Mouse (Mus musculus) cerebellum, adult 2 months (tissue): ENCODE data around the gene Card14. TPM values are rescaled to one million over a fixed set of nuclear protein-coding genes. Genes with fewer than 3 reads are reported as not detected.
A peak's percentile ranks its signal among the peaks of the same experiment; 100 is the strongest.
"Not testable (repeated sequence)": the region's sequence is repeated elsewhere in the genome, so short reads cannot be mapped to it uniquely, and the experiment has no call there.

ENCODE experiments used
- DNase-seq, 2 experiments: peaks; one replicate each; pipeline ENCODE4 v3.0.0; 2021
- H3K27ac ChIP-seq: fragments of 200-500 bp; 2 replicates; pipeline ENCODE4 v1.5.1; 2012; ENCODE audit warnings: low read length, control low read depth, inconsistent platforms; ENCODE audit not compliant: insufficient read depth
- H3K27me3 ChIP-seq: fragments of 200-500 bp; 2 replicates; pipeline ENCODE4 v1.6.1; 2012; ENCODE audit warnings: inconsistent platforms, mild to moderate bottlenecking, low read length, moderate library complexity; ENCODE audit not compliant: control insufficient read depth, insufficient read depth
- H3K4me1 ChIP-seq: fragments of 200-500 bp; 2 replicates; pipeline ENCODE4 v1.6.1; 2011; ENCODE audit warnings: low read length; ENCODE audit not compliant: control insufficient read depth, insufficient read depth
- H3K4me3 ChIP-seq: fragments of 200-500 bp; replicated peaks from 2 replicates; pipeline ENCODE3; 2011; ENCODE audit warnings: mild to moderate bottlenecking, low read depth, low read length, control low read depth; ENCODE audit not compliant: insufficient read depth
- CTCF ChIP-seq: fragments of 200-500 bp; IDR thresholded peaks from 2 replicates; pipeline ENCODE4 v1.5.1; 2011; ENCODE audit warnings: low read depth, mild to moderate bottlenecking, control low read depth, low read length, moderate library complexity, borderline replicate concordance; ENCODE audit not compliant: insufficient read depth
- POLR2A ChIP-seq: fragments of 200-500 bp; IDR thresholded peaks from 2 replicates; pipeline ENCODE4 v1.6.1; 2011; ENCODE audit warnings: low read length, control low read depth, borderline replicate concordance; ENCODE audit not compliant: insufficient read depth
- whole genome bisulfite sequencing: fragments of 180-500 bp; shearing (Covaris S2); methylation state at CpG from one replicate; pipeline ENCODE4 v1.1.7; 2018; 5-methylcytosine and 5-hydroxymethylcytosine counted together
- polyA plus RNA-seq: library from polyadenylated mRNA; depleted of rRNA; stranded (reverse); fragments of >200 nt; gene quantifications from 2 replicates; pipeline ENCODE4 v1.2.3, GENCODE M21; 2012

Gene Card14
- polyA plus RNA-seq, 1 experiment: 0.18 TPM

GRCm38 (mm10) chr11:119268557-119269195 lies 38.9 kb upstream of the Card14 start:
- Histone ChIP-seq H3K4me1 (peaks cover 12% of the 10 kb centered on the region), H3K27me3 (no peaks in the 10 kb centered on the region), H3K4me3 (peak overlapping the region; percentile 83), H3K27ac (no peak overlapping the region)
- WGBS: 64% methylated on average over 16 of the region's 16 CpGs
- TF ChIP-seq CTCF: no peak
- TF ChIP-seq POLR2A: no peak
- DNase-seq: peak; percentile 35 to 48

GRCm38 (mm10) chr11:119272492-119272891 lies 35.1 kb upstream of the Card14 start:
- not testable (repeated sequence) for H3K4me3 ChIP-seq, H3K4me1 ChIP-seq, H3K27me3 ChIP-seq, H3K27ac ChIP-seq, DNase-seq
- 0 out of 2 replicates have a peak, but pooled peaks have one; percentile 1 for TF ChIP-seq CTCF
- WGBS: 76% methylated on average over 3 of the region's 3 CpGs

- 90% methylated on average over 8 of the region's 8 CpGs for WGBS
- no peaks in the 10 kb centered on the region for H3K27me3 ChIP-seq
- DNase-seq: no peak
- no peak overlapping the region for H3K27ac ChIP-seq
- no peak overlapping the region for H3K4me3 ChIP-seq
- peaks cover 5% of the 10 kb centered on the region for H3K4me1 ChIP-seq
- peak; percentile 36 for TF ChIP-seq CTCF
- TF ChIP-seq POLR2A: no peak
These were observed 34.2 kb upstream of the Card14 start for GRCm38 (mm10) chr11:119273186-119273930.

GRCm38 (mm10) chr11:119281030-119281429 lies 26.5 kb upstream of the Card14 start:
- H3K27me3 ChIP-seq: no peaks in the 10 kb centered on the region
- WGBS: 85% methylated on average over 15 of the region's 15 CpGs
- DNase-seq: no peak
- no peak overlapping the region for H3K27ac ChIP-seq
- H3K4me1 ChIP-seq: no peaks in the 10 kb centered on the region
- H3K4me3 ChIP-seq: no peak overlapping the region
- no peak for TF ChIP-seq POLR2A

- peaks cover 3% of the 10 kb centered on the region; the same call in 1 of the 2 replicates for H3K4me1 ChIP-seq
- no peak overlapping the region for H3K27ac ChIP-seq
- TF ChIP-seq CTCF: no peak
- TF ChIP-seq POLR2A: no peak
- no peaks in the 10 kb centered on the region for H3K27me3 ChIP-seq
- DNase-seq: peak; percentile 50
- no peak overlapping the region for H3K4me3 ChIP-seq
- 42% methylated on average over 9 of the region's 9 CpGs for WGBS
These were observed 21.6 kb upstream of the Card14 start for GRCm38 (mm10) chr11:119285791-119286527.

GRCm38 (mm10) chr11:119287207-119287992 lies 20.2 kb upstream of the Card14 start:
- peaks cover 3% of the 10 kb centered on the region; the same call in 1 of the 2 replicates for H3K4me1 ChIP-seq
- H3K27ac ChIP-seq: no peak overlapping the region
- H3K27me3 ChIP-seq: no peaks in the 10 kb centered on the region
- H3K4me3 ChIP-seq: no peak overlapping the region
- no peak for TF ChIP-seq POLR2A
- no peak for TF ChIP-seq CTCF
- DNase-seq: peak in 1 of 2 experiments; percentile 75
- WGBS: 80% methylated on average over 20 of the region's 20 CpGs

GRCm38 (mm10) chr11:119292861-119293260 lies 14.7 kb upstream of the Card14 start:
- DNase-seq, H3K27me3 ChIP-seq, H3K27ac ChIP-seq, H3K4me3 ChIP-seq, H3K4me1 ChIP-seq: not testable (repeated sequence)
- 94% methylated on average over 8 of the region's 8 CpGs for WGBS
